Mouse (Mus musculus) kidney, postnatal 10 days (tissue): Measurements from ENCODE around the gene Myo9a.
A peak's percentile ranks its signal among the peaks of the same experiment; 100 is the strongest.
"Not testable (repeated sequence)": the region's sequence is repeated elsewhere in the genome, so short reads cannot be mapped to it uniquely, and the experiment has no call there.

Source experiments
- DNase-seq: peaks from one replicate; pipeline ENCODE4 v3.0.0; 2021; ENCODE audit warnings: mixed read lengths

The Myo9a gene

DNA sequence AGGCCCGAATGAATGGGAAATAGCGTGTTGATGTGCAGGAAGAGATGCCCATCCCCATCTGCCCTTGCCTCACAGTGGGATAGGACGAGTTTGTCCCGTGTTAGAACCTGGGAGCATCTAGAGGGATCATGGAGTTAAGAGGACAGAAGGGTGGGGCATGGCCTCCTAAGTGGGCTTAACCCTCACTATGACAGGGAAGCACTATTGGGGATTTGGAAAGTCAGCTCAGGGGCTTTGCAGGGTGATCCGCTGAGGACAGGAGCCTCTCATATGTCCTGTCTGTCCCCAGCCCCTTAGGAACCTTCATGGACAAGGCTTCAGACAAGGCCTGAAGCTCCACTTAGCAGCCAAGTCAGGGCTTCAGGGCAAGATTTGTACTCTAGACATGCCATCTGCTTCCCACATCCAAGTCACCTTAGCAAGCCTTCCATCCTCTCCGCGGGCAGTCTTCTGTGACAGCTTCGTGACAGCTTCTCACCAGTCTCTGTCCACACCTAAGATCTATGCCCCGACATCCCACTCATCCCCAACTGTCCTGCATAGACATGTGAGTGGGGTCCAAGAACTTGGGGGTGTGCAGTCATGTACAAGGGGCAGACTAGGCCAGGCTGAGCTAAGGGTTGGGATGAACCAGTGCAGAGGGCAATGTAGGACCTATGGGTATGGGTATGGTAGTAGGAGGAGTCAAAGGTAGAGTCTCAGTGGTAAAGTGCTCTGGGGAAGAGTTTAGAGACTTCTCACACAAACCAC, 200.5 kb downstream of the Myo9a start:
- DNase-seq: no peak

GRCm38 (mm10) chr9:59951943-59952342, 201.2 kb downstream of the Myo9a start:
- DNase-seq: no peak

GRCm38 (mm10) chr9:59952515-59953070, 201.9 kb downstream of the Myo9a start:
- no peak for DNase-seq

DNA sequence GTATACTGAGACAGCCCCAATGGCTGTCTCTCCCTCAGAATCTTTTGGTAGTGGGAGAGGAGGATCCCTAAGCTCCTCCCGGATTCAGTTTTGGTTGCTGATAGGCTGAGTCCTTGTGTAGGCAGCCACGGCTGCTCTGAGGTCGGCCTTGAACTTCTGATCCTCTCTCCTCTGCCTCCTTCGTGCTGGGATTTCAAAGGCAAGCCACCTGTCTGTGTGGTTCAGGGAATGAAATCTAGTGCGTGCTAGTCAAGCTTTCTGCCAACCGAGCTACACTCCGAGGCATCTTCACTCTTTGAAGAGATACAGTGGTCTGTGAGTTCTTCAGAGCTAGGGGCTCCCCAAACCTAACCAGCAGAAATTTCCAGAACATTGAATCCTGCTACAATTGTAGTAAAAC, 202.9 kb downstream of the Myo9a start:
- no peak for DNase-seq

- DNase-seq: no peak
Observed at GRCm38 (mm10) chr9:59955199-59955598, 204.5 kb downstream of the Myo9a start.

DNA sequence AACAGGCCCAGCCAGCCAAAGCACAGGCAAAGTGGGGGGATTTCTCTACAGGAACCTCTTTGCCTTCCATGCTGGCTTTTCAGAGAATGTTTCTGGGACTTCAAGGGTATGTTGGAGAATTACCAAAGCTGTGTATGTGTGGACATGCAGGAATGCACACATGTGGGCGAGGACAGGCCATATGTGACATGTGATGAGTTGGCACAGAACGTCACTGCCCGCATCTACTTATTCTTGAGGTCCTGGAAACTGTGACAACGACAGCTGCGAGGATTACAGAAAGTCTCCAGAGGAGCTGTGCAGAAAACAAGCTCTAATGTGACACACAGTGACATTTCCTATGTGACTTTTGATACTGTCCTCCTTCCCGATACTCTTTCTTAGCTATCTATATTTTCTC, 205.0 kb downstream of the Myo9a start:
- DNase-seq: no peak

- no peak for DNase-seq
Observed at GRCm38 (mm10) chr9:59956496-59956895, 205.8 kb downstream of the Myo9a start.

GRCm38 (mm10) chr9:59958115-59958514, 207.4 kb downstream of the Myo9a start:
- DNase-seq: not testable (repeated sequence)

- peak; percentile 89 for DNase-seq
Observed at GRCm38 (mm10) chr9:59959276-59959675, 208.6 kb downstream of the Myo9a start.

DNA sequence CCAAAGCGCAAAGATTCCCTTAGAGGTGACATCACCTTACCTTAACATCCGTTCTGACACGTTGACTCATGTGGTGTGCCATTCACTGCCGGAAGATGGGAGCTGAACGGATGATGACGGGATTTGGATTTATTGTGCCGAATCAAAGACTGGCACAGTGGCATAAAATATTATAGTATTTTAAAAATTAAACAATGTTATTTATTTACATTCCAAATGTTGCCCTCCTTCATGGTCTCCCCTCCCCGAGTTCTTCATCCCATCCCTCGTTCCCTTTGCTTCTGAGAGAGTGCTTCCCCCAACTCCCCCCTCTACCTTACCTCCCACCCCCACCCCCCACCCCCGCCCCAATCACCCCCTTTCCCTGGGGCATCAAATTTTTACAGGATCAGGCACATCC, 209.9 kb downstream of the Myo9a start, which contains the start of gene Nr2e3:
Gene Nr2e3, minus strand, starts transcription at position 101 of the 400 bp plus-strand sequence.
- no peak for DNase-seq

DNA sequence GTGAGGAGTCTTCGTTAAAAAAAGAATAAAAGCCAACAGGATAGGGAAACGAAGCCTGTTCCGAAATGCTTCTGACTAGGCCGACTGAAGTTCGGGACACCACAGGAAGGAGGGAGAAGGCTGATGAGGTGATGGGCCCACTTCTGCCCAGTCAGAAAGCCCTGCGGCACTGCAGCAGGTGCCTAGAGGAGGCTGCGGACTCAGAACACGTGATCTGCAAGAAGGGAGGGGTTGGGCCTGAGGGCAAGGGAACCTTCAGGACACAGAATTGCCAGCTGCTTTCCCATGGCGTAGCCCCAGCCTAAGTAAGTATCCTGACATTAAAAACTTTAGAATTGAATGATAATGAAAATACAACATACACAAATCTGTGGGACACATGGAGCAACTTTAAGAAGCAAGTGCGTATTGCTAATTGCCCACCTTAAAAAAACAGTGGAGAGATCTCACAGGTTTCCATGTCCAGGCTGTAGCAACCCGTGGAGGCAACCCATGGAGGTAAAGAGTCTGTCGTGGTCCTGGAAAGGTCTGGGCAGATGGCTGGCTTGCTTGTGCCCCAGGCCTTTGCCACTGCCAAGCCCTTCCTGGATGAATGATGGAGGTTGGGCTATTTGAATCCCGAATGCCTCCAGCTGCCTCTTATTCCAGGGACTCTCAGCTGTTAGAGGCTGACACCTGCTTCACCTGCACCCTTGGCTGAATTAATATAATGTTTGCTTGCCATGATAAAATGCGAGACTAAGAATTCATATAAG, 210.7 kb downstream of the Myo9a start:
- DNase-seq: no peak

DNA sequence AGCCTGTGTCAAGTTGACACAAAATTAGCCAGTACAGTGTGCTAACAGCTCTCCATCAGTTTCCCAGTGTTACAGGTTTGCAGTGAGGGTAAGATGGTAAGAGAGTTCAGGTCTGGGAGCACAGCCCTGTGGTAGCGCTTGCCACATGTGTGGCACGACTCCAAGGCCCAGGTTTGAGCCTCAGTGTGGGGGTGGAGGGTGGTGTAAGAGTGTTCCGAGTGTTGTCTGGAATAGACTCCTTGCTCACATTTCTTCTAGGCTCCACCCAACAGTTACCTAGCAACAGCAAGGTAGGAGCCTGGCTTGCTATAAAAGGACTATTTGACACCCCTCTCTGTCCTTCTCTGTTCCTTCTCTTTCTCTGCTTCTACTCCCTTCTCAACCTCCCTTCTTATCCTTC, 213.7 kb downstream of the Myo9a start:
- no peak for DNase-seq

DNA sequence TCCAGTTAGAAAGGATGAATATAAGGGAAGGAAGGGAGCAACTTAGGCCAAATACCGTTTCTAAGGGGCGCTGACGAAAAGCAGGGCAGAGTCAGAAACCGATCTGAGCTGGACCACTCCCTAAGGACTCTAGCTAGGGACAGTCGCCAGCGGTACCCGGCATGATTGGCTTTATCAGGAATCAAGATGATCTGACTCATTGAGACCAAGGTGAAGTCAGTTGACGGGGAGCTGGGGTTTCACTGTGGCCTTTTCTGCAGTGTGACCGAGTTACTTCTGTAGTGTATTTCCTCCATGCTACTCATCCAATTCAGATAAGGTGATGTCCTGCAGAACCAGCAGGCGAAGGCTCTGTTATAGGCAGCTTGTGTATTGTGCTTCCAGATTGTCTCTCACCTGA, 214.3 kb downstream of the Myo9a start:
- no peak for DNase-seq

DNA sequence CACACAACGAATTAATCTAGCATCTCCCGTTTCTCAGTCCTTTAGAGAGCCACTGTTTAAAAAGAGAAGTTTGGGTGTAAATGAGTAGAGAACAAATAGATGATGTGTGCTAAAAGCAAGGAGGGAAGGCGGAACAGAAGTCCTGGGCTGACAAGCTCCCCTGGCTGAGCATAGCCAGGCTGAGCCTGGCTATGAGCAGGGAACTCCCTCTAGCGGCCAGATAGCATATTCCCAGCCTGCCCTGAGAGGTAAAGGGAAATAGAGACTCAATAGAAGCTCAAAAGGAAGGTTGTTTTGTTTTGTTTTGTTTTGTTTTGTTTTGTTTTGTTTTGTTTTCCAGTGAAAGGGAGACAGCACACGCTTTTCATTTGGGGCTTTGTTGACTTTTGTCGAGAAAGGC, 218.7 kb downstream of the Myo9a start:
- peak; percentile 80 for DNase-seq

GRCm38 (mm10) chr9:59971263-59971662, 220.6 kb downstream of the Myo9a start:
- peak; percentile 50 for DNase-seq
